Mouse (Mus musculus) liver, embryonic 16.5 days (tissue): ENCODE data around the gene Msl1. TPM values are rescaled to one million over a fixed set of nuclear protein-coding genes. Genes with fewer than 3 reads are reported as not detected.

ENCODE experiments used
- ATAC-seq: fragments of 200-750 bp; cut with Nextera tagmentation; 2 replicates; pipeline ENCODE4 v1.8.0; 2017; ENCODE audit warnings: low read depth, mild to moderate bottlenecking, moderate number of reproducible peaks, moderate library complexity
- H3K27ac ChIP-seq: fragments of 300-500 bp; sonication (generic); 2 replicates; pipeline ENCODE4 v1.5.1; 2014; ENCODE audit warnings: mild to moderate bottlenecking, low read length
- H3K27me3 ChIP-seq: fragments of 300-500 bp; sonication (generic); 2 replicates; pipeline ENCODE4 v1.6.1; 2014; ENCODE audit warnings: low read depth, low read length, mixed read lengths; ENCODE audit not compliant: control insufficient read depth, insufficient read depth
- H3K36me3 ChIP-seq: fragments of 300-500 bp; sonication (generic); 2 replicates; pipeline ENCODE4 v1.6.1; 2014; ENCODE audit warnings: mild to moderate bottlenecking; ENCODE audit not compliant: control insufficient read depth, insufficient read depth
- H3K4me1 ChIP-seq: fragments of 300-500 bp; sonication (generic); 2 replicates; pipeline ENCODE4 v1.6.1; 2014; ENCODE audit warnings: low read depth, low read length, mixed read lengths; ENCODE audit not compliant: control insufficient read depth
- H3K4me2 ChIP-seq: fragments of 300-500 bp; sonication (generic); 2 replicates; pipeline ENCODE4 v1.6.1; 2014; ENCODE audit warnings: low read depth, low read length, mixed read lengths
- H3K4me3 ChIP-seq: fragments of 300-500 bp; sonication (generic); 2 replicates; pipeline ENCODE4 v1.5.1; 2014; ENCODE audit warnings: low read depth, mild to moderate bottlenecking, low read length
- H3K9ac ChIP-seq: fragments of 300-500 bp; sonication (generic); 2 replicates; pipeline ENCODE4 v1.6.1; 2014; ENCODE audit warnings: low read depth, low read length
- H3K9me3 ChIP-seq: fragments of 300-500 bp; sonication (generic); replicated peaks from 2 replicates; pipeline ENCODE4 v1.6.1; 2016; ENCODE audit warnings: low read length; ENCODE audit not compliant: control insufficient read depth
- WGBS: fragments of 180-500 bp; shearing (Covaris S2); extraction: QIAGEN DNeasy Blood & Tissue Kit; methylation state at CpG from one replicate; pipeline ENCODE4 v1.1.7; 2014; ENCODE audit not compliant: insufficient replicate concordance; 5-methylcytosine and 5-hydroxymethylcytosine counted together
- polyA plus RNA-seq: library from polyadenylated mRNA; unstranded; fragments of >200 nt; fragmentation: Nextera tagmentation; extraction: Ambion mirVana; gene quantifications from 2 replicates; pipeline ENCODE4 v1.2.1, GENCODE M21; 2015

Gene Msl1
- 4.9 and 5.3 TPM in 2 replicates for polyA plus RNA-seq

DNA sequence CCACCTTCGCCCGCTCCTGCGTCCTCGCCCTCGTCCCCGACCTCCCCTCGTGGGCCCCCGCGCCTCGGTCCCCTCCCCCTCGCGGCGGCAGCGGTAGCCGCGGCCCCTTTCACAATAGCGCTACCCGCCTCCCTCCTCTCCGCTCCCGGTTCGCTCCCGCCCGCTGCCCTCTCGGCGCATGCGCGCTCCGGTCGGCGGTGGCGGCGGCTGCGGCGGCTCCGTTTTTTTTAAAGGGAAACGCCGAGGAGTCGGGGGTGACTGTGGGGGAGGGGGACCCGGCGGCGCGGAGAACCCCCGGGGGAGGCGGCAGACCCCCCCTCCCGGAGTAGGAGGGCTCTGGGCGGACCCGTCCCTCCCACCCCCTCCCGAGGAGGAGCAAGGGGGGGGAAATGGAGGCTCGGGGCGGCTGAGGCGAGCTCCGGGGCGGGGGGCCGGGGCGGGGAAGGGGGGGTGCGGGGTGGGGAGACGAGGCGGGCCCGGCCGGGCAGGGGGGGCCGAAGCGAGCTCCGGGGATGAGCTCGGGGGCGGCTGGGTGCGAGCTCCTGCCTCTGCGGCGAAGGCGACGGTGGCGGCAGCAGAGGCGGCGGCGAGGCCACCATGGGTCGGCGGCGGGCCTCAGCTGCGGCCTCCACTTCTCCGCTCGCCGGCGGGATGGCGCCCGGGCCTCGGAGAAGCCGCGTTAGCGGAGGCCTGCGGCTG lies at the start of gene Msl1:
Msl1 (plus strand) TSS at position 502 of the 699 bp plus-strand sequence.
- ATAC-seq: peak; percentile 77
- peak within 1 kb of the TSS; percentile 97 for H3K4me2 ChIP-seq
- peak within 1 kb of the TSS; percentile 97 for H3K27ac ChIP-seq
- H3K9me3 ChIP-seq: no peaks in the 10 kb centered on the region
- WGBS: under 1% methylated on average over 58 of the region's 89 CpGs
- peak within 1 kb of the TSS; percentile 91 for H3K4me3 ChIP-seq
- H3K9ac ChIP-seq: peak within 1 kb of the TSS; percentile 97
- H3K36me3 ChIP-seq: peaks cover 7% of the 10 kb centered on the region
- no peaks in the 10 kb centered on the region for H3K27me3 ChIP-seq
- peaks cover 35% of the 10 kb centered on the region for H3K4me1 ChIP-seq

GRCm38 (mm10) chr11:98745932-98746853 lies 49.1 kb upstream of the Msl1 start:
- no peaks in the 10 kb centered on the region for H3K36me3 ChIP-seq
- H3K27ac ChIP-seq: peak overlapping the region; percentile 41
- H3K4me2 ChIP-seq: no peak overlapping the region
- no peak overlapping the region for H3K4me3 ChIP-seq
- peak overlapping the region; percentile 4; the same call in 1 of the 2 replicates for H3K9ac ChIP-seq
- no peaks in the 10 kb centered on the region for H3K9me3 ChIP-seq
- no peak for ATAC-seq
- peaks cover 88% of the 10 kb centered on the region for H3K4me1 ChIP-seq
- no peaks in the 10 kb centered on the region for H3K27me3 ChIP-seq
- 53% methylated on average over 12 of the region's 12 CpGs for WGBS

GRCm38 (mm10) chr11:98746855-98747693 lies 48.2 kb upstream of the Msl1 start:
- H3K9me3 ChIP-seq: no peaks in the 10 kb centered on the region
- peak overlapping the region; percentile 41 for H3K27ac ChIP-seq
- WGBS: 4% methylated on average over 19 of the region's 19 CpGs
- no peaks in the 10 kb centered on the region for H3K36me3 ChIP-seq
- peak overlapping the region; percentile 18 for H3K4me3 ChIP-seq
- peak overlapping the region; percentile 61 for H3K4me2 ChIP-seq
- H3K27me3 ChIP-seq: no peaks in the 10 kb centered on the region
- ATAC-seq: peak; percentile 56
- H3K9ac ChIP-seq: peak overlapping the region; percentile 11; the same call in 1 of the 2 replicates
- peaks cover 97% of the 10 kb centered on the region for H3K4me1 ChIP-seq

DNA sequence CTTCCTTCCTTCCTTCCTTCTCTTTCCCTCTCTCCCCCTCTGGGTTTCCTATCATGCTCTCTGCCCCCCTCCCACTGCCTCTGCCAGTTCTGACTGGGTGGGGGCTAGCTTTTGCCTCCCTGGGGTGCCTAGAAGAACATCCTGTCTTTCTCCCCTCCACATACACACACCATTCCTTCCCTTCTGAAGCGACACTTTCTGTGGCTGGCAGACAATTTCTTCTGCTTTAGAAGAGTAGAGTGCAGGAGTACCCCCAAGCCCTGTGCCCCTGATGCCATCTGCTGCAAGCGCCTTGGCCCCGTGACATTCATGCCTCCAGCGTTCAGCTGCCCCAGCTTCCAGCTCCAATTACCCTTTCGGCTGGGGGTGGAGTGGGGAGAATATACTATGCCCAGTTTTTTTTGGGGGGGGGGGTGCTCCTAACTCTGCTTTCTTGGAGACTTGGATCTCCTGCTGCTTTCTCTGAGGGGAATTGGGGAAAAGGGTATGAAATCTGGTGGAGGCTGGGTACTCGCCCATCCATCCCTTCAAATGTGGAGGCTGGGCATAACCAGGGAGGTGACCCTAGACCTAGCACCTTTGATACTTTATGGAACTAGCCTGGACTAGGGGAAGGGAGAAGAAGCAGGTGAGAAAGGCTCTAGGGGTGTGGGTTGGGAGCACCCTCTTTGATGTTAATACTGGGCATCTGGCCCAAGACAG lies 47.4 kb upstream of the Msl1 start:
- Histone ChIP-seq H3K4me2 (peak overlapping the region; percentile 15; the same call in 1 of the 2 replicates), H3K36me3 (no peaks in the 10 kb centered on the region), H3K27ac (peak overlapping the region; percentile 41), H3K4me1 (peaks cover 98% of the 10 kb centered on the region), H3K27me3 (no peaks in the 10 kb centered on the region), H3K9me3 (no peaks in the 10 kb centered on the region), H3K4me3 (no peak overlapping the region), H3K9ac (peak overlapping the region; percentile 16)
- 34% methylated on average over 6 of the region's 6 CpGs for WGBS
- ATAC-seq: no peak

- no peak overlapping the region for H3K4me3 ChIP-seq
- no peak for ATAC-seq
- 44% methylated on average over 15 of the region's 15 CpGs for WGBS
- no peak overlapping the region for H3K9ac ChIP-seq
- no peaks in the 10 kb centered on the region; the same call in 1 of the 2 replicates for H3K36me3 ChIP-seq
- H3K4me2 ChIP-seq: no peak overlapping the region
- H3K9me3 ChIP-seq: no peaks in the 10 kb centered on the region
- H3K4me1 ChIP-seq: peaks cover 98% of the 10 kb centered on the region
- no peak overlapping the region; the same call in 1 of the 2 replicates for H3K27ac ChIP-seq
- H3K27me3 ChIP-seq: no peaks in the 10 kb centered on the region
Measured at GRCm38 (mm10) chr11:98748506-98749416, 46.6 kb upstream of the Msl1 start.

GRCm38 (mm10) chr11:98749716-98750115 lies 45.6 kb upstream of the Msl1 start:
- Histone ChIP-seq H3K4me1 (peaks cover 98% of the 10 kb centered on the region), H3K36me3 (no peaks in the 10 kb centered on the region; the same call in 1 of the 2 replicates), H3K27ac (no peak overlapping the region; the same call in 1 of the 2 replicates), H3K27me3 (no peaks in the 10 kb centered on the region), H3K9me3 (no peaks in the 10 kb centered on the region), H3K4me2 (no peak overlapping the region), H3K9ac (no peak overlapping the region), H3K4me3 (no peak overlapping the region)
- 56% methylated on average over 5 of the region's 5 CpGs for WGBS
- ATAC-seq: no peak

DNA sequence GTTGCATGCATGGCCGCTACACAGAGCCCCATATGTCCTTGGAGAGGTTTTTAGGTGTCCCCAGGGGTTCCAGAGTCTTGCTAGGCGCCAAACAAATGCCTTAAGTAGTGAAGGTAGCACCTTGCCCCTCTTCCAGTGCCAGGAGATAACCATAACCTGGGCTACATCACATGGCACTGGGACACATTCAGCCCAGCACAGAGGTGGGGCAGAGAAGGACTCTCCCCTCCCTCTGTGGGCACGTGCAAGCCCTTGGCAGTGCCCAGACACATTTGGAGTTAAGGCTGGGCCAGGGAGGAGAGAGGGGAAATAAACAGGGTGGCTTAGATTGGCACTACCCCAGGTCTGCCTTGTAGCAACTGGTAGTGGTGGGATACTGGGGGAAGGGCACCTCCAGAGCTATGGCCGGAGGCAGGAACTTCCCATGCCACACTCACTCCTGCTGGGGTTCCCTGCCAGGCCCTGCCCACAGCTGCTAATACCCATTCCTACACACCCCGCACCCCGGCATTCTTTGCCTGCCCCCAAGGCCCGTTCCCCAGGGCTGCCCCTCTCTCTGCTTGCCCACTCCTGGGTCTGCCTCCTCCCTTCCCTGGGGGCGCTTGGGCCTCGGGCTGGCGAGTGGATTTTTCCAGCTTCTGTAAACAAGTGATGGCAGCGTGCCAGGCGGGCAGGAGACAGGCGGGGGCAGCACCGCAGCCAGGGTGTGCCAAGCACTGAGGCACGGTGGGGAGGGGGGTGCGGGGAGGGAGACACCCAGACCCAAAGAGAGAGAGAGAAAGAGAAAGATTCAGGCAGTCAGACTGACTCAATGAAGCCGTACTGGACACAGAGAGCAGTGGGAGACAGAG lies 44.7 kb upstream of the Msl1 start:
- Histone ChIP-seq H3K9me3 (no peaks in the 10 kb centered on the region), H3K4me1 (peaks cover 97% of the 10 kb centered on the region), H3K4me3 (peak overlapping the region; percentile 34), H3K27me3 (no peaks in the 10 kb centered on the region), H3K36me3 (no peaks in the 10 kb centered on the region; the same call in 1 of the 2 replicates), H3K4me2 (peak overlapping the region; percentile 52), H3K27ac (peak overlapping the region; percentile 58), H3K9ac (peak overlapping the region; percentile 54)
- 0 out of 2 replicates have a peak, but pooled peaks have one; percentile 1 for ATAC-seq
- 24% methylated on average over 17 of the region's 17 CpGs for WGBS
